Mouse (Mus musculus): ENCODE measurements around the gene Cyb561d2.
"Not testable (repeated sequence)": the region's sequence is repeated elsewhere in the genome, so short reads cannot be mapped to it uniquely, and the experiment has no call there.

Gene Cyb561d2

GRCm38 (mm10) chr9:107571534-107572326, 29.7 kb upstream of the Cyb561d2 start:
- DNase-seq (ENCODE audit: extremely low spot score): no peak

- no peak for DNase-seq (ENCODE audit: extremely low spot score)
Measured at GRCm38 (mm10) chr9:107570845-107571244, 28.9 kb upstream of the Cyb561d2 start.

- no peak for DNase-seq (ENCODE audit: extremely low spot score)
Measured at GRCm38 (mm10) chr9:107570016-107570415, 28.0 kb upstream of the Cyb561d2 start.

- DNase-seq (ENCODE audit: extremely low spot score): no peak
Measured at GRCm38 (mm10) chr9:107569270-107569669, 27.3 kb upstream of the Cyb561d2 start.

GRCm38 (mm10) chr9:107568331-107569261, 26.6 kb upstream of the Cyb561d2 start:
- peak; percentile 91 for DNase-seq (ENCODE audit: extremely low spot score)

GRCm38 (mm10) chr9:107567702-107568319, 25.8 kb upstream of the Cyb561d2 start, which contains the start of gene Hyal2:
Hyal2 (plus strand) TSS chr9:107567945.
- DNase-seq (ENCODE audit: extremely low spot score): peak; percentile 48

- no peak for DNase-seq (ENCODE audit: extremely low spot score)
Measured at GRCm38 (mm10) chr9:107566855-107567254, 24.9 kb upstream of the Cyb561d2 start.

GRCm38 (mm10) chr9:107566041-107566709, 24.2 kb upstream of the Cyb561d2 start:
- peak; percentile 77 for DNase-seq (ENCODE audit: extremely low spot score)

GRCm38 (mm10) chr9:107565556-107565955, 23.6 kb upstream of the Cyb561d2 start:
- DNase-seq (ENCODE audit: extremely low spot score): not testable (repeated sequence)

GRCm38 (mm10) chr9:107563029-107563581, 21.1 kb upstream of the Cyb561d2 start, which contains the start of gene Tusc2:
Tusc2 (plus strand) TSS chr9:107563255.
- DNase-seq (ENCODE audit: extremely low spot score): peak; percentile 90

- DNase-seq (ENCODE audit: extremely low spot score): no peak
Measured at GRCm38 (mm10) chr9:107556346-107556745, 14.4 kb upstream of the Cyb561d2 start.

GRCm38 (mm10) chr9:107555701-107556100, 13.7 kb upstream of the Cyb561d2 start:
- DNase-seq (ENCODE audit: extremely low spot score): no peak

- peak; percentile 69 for DNase-seq (ENCODE audit: extremely low spot score)
Measured at GRCm38 (mm10) chr9:107555031-107555457, 13.1 kb upstream of the Cyb561d2 start.

- DNase-seq (ENCODE audit: extremely low spot score): peak; percentile 97
Measured at GRCm38 (mm10) chr9:107554319-107554825, 12.4 kb upstream of the Cyb561d2 start.

GRCm38 (mm10) chr9:107553541-107554318, 11.7 kb upstream of the Cyb561d2 start:
- no peak for DNase-seq (ENCODE audit: extremely low spot score)

- DNase-seq (ENCODE audit: extremely low spot score): no peak
Measured at GRCm38 (mm10) chr9:107552690-107553393, 10.8 kb upstream of the Cyb561d2 start.

- no peak for DNase-seq (ENCODE audit: extremely low spot score)
Measured at GRCm38 (mm10) chr9:107551890-107552355, 9.9 kb upstream of the Cyb561d2 start.

GRCm38 (mm10) chr9:107551117-107551889, 9.3 kb upstream of the Cyb561d2 start, which contains the start of gene Rassf1:
Rassf1 (plus strand) TSS chr9:107551555.
- DNase-seq (ENCODE audit: extremely low spot score): peak; percentile 72
